Mouse (Mus musculus): ENCODE measurements around the gene Prr3. TPM values are rescaled to one million over a fixed set of nuclear protein-coding genes. Genes with fewer than 3 reads are reported as not detected.

Prr3 gene
- polyA plus RNA-seq, 1 experiment from 2014 or later: 56.9 TPM

GRCm38 (mm10) chr17:35929534-35929933 lies 50.5 kb downstream of the Prr3 start:
- H3K9ac ChIP-seq: no peak overlapping the region
- no peaks in the 10 kb centered on the region for H3K27me3 ChIP-seq
- H3K4me2 ChIP-seq: no peak overlapping the region
- H3K9me3 ChIP-seq: no peaks in the 10 kb centered on the region
- peaks cover 68% of the 10 kb centered on the region for H3K36me3 ChIP-seq
- 91% methylated on average over 2 of the region's 2 CpGs for WGBS
- ATAC-seq (ENCODE audit: insufficient number of reproducible peaks, insufficient read depth, low FRiP score, low TSS enrichment, low read depth): no peak
- H3K4me3 ChIP-seq: no peak overlapping the region
- no peaks in the 10 kb centered on the region for H3K4me1 ChIP-seq
- H3K27ac ChIP-seq: no peak overlapping the region

GRCm38 (mm10) chr17:35927471-35927870 lies 52.6 kb downstream of the Prr3 start:
- Histone ChIP-seq H3K4me3 (no peak overlapping the region), H3K27ac (no peak overlapping the region), H3K27me3 (no peaks in the 10 kb centered on the region), H3K36me3 (peaks cover 81% of the 10 kb centered on the region), H3K9me3 (no peaks in the 10 kb centered on the region), H3K4me2 (no peak overlapping the region), H3K9ac (no peak overlapping the region), H3K4me1 (no peaks in the 10 kb centered on the region)
- 86% methylated on average over 1 of the region's 1 CpGs for WGBS
- no peak for ATAC-seq (ENCODE audit: insufficient number of reproducible peaks, insufficient read depth, low FRiP score, low TSS enrichment, low read depth)

- peaks cover 49% of the 10 kb centered on the region for H3K36me3 ChIP-seq
- WGBS: 92% methylated on average over 4 of the region's 4 CpGs
Observed at GRCm38 (mm10) chr17:35923281-35923680, 56.8 kb downstream of the Prr3 start.

GRCm38 (mm10) chr17:35922566-35922965 lies 57.5 kb downstream of the Prr3 start:
- no peaks in the 10 kb centered on the region for H3K9me3 ChIP-seq
- peaks cover 41% of the 10 kb centered on the region for H3K36me3 ChIP-seq
- no peak overlapping the region for H3K4me3 ChIP-seq
- no peak overlapping the region for H3K9ac ChIP-seq
- no peak for ATAC-seq (ENCODE audit: insufficient number of reproducible peaks, insufficient read depth, low FRiP score, low TSS enrichment, low read depth)
- WGBS: 88% methylated on average over 3 of the region's 3 CpGs
- no peak overlapping the region for H3K4me2 ChIP-seq
- H3K27me3 ChIP-seq: no peaks in the 10 kb centered on the region
- H3K4me1 ChIP-seq: peaks cover 21% of the 10 kb centered on the region
- no peak overlapping the region for H3K27ac ChIP-seq

More at GRCm38 (mm10) chr17:35923281-35923680, 56.8 kb downstream of the Prr3 start:
- no peaks in the 10 kb centered on the region for H3K9me3 ChIP-seq
- H3K27me3 ChIP-seq: no peaks in the 10 kb centered on the region
- no peak overlapping the region for H3K4me3 ChIP-seq
- peaks cover 21% of the 10 kb centered on the region for H3K4me1 ChIP-seq
- H3K9ac ChIP-seq: no peak overlapping the region
- ATAC-seq (ENCODE audit: insufficient number of reproducible peaks, insufficient read depth, low FRiP score, low TSS enrichment, low read depth): no peak
- no peak overlapping the region for H3K27ac ChIP-seq
- H3K4me2 ChIP-seq: no peak overlapping the region

MicroRNA genes within 50 kb of the gene (microRNA counts, 519-probe panel; counts per million panel counts)
- 236 counts per million, percentile 44 among the panel's probes with 10 or more counts for microRNA mmu-miR-877

Small RNAs within 50 kb of the gene (microRNA-seq; reads per million reads assigned to microRNA genes)
- 48.3 reads per million, percentile 44 among the genes with 10 or more reads in this experiment for gene Mir877

Other genes starting within 250 kb of the Prr3 start
- gene Ier3, start 158.6 kb downstream of the Prr3 start, polyA plus RNA-seq (2015; fragmentation: Nextera tagmentation; extraction: Ambion mirVana): 20.1 and 27.7 TPM in 2 replicates
- gene Flot1, start 157.0 kb downstream of the Prr3 start, polyA plus RNA-seq (2015; fragmentation: Nextera tagmentation; extraction: Ambion mirVana): 61.0 and 67.2 TPM in 2 replicates
- 1,166 and 1,221 TPM in 2 replicates for gene Tubb5, start 141.9 kb downstream of the Prr3 start, polyA plus RNA-seq (2015; fragmentation: Nextera tagmentation; extraction: Ambion mirVana)
- gene Mdc1, start 138.7 kb downstream of the Prr3 start, polyA plus RNA-seq (2015; fragmentation: Nextera tagmentation; extraction: Ambion mirVana): 15.7 and 21.0 TPM in 2 replicates
- gene Nrm, start 118.9 kb downstream of the Prr3 start, polyA plus RNA-seq (2015; fragmentation: Nextera tagmentation; extraction: Ambion mirVana): 49.0 and 53.5 TPM in 2 replicates
- gene Ppp1r18, start 114.6 kb downstream of the Prr3 start, polyA plus RNA-seq (2015; fragmentation: Nextera tagmentation; extraction: Ambion mirVana): 23.7 and 25.4 TPM in 2 replicates
- 40.9 and 53.5 TPM in 2 replicates for gene Dhx16, start 100.4 kb downstream of the Prr3 start, polyA plus RNA-seq (2015; fragmentation: Nextera tagmentation; extraction: Ambion mirVana)
- 24.7 and 30.1 TPM in 2 replicates for gene 2310061I04Rik, start 82.8 kb downstream of the Prr3 start, polyA plus RNA-seq (2015; fragmentation: Nextera tagmentation; extraction: Ambion mirVana)
- gene Atat1, start 70.2 kb downstream of the Prr3 start, polyA plus RNA-seq (2015; fragmentation: Nextera tagmentation; extraction: Ambion mirVana): 136 and 151 TPM in 2 replicates
- 60.2 and 69.9 TPM in 2 replicates for gene Mrps18b, start 63.8 kb downstream of the Prr3 start, polyA plus RNA-seq (2015; fragmentation: Nextera tagmentation; extraction: Ambion mirVana)
- gene Ppp1r10, start 63.8 kb downstream of the Prr3 start, polyA plus RNA-seq (2015; fragmentation: Nextera tagmentation; extraction: Ambion mirVana): 40.1 and 44.3 TPM in 2 replicates
- 109 and 110 TPM in 2 replicates for gene Abcf1, start 10.5 kb downstream of the Prr3 start, polyA plus RNA-seq (2015; fragmentation: Nextera tagmentation; extraction: Ambion mirVana)
- gene Gnl1, start 385 bp downstream of the Prr3 start, polyA plus RNA-seq (2015; fragmentation: Nextera tagmentation; extraction: Ambion mirVana): 56.3 and 64.8 TPM in 2 replicates
- 3.9 and 4.3 TPM in 2 replicates for gene H2-T24, start 40.3 kb upstream of the Prr3 start, polyA plus RNA-seq (2015; fragmentation: Nextera tagmentation; extraction: Ambion mirVana)
- gene H2-T23, start 52.6 kb upstream of the Prr3 start, polyA plus RNA-seq (2015; fragmentation: Nextera tagmentation; extraction: Ambion mirVana): 18.8 and 21.6 TPM in 2 replicates
- gene H2-T22, start 62.5 kb upstream of the Prr3 start, polyA plus RNA-seq (2015; fragmentation: Nextera tagmentation; extraction: Ambion mirVana): 20.1 and 21.0 TPM in 2 replicates
- gene Gm6034, start 62.7 kb upstream of the Prr3 start, polyA plus RNA-seq (2015; fragmentation: Nextera tagmentation; extraction: Ambion mirVana): not detected in 2 replicates
- gene Gm11127, start 78.1 kb upstream of the Prr3 start, polyA plus RNA-seq (2015; fragmentation: Nextera tagmentation; extraction: Ambion mirVana): not detected in 2 replicates
- gene Gm19684, start 141.4 kb upstream of the Prr3 start, polyA plus RNA-seq (2015; fragmentation: Nextera tagmentation; extraction: Ambion mirVana): not detected in 2 replicates
- gene Gm7030, start 149.2 kb upstream of the Prr3 start, polyA plus RNA-seq (2015; fragmentation: Nextera tagmentation; extraction: Ambion mirVana): not detected in 2 replicates
- 0.26 TPM in 1 of 2 replicates, not detected in the other for gene Gm8909, start 188.3 kb upstream of the Prr3 start, polyA plus RNA-seq (2015; fragmentation: Nextera tagmentation; extraction: Ambion mirVana)
- gene H2-T3, start 210.1 kb upstream of the Prr3 start, polyA plus RNA-seq (2015; fragmentation: Nextera tagmentation; extraction: Ambion mirVana): 0.80 TPM in 1 of 2 replicates, not detected in the other

All from embryonic facial prominence, embryonic 13.5 days (tissue).